20 mouse cellular contexts compared by ENCODE assay signal in genomic region chrX:129102285-129102684, GRCm38 (mm10).
"Had no signal": no experiment of that assay in that cellular context is flagged by ENCODE, and none has a peak within 500 bp of the region (broad histone marks: within the 10 kb centered on the region; RNA-seq: fewer than 3 reads in every experiment).

No protein-coding gene starts in this region.

- H3K27me3 ChIP-seq: limb, embryonic 12.5 days; limb, embryonic 15.5 days; midbrain, embryonic 12.5 days; midbrain, embryonic 15.5 days; neural tube, embryonic 13.5 days; stomach, embryonic 15.5 days had no signal

- H3K4me3 ChIP-seq: layer of hippocampus, adult 2 months; limb, embryonic 12.5 days; limb, embryonic 15.5 days; midbrain, embryonic 12.5 days; midbrain, embryonic 15.5 days; neural tube, embryonic 13.5 days; stomach, embryonic 15.5 days had no signal

- H3K9me3 ChIP-seq: limb, embryonic 12.5 days; limb, embryonic 15.5 days; midbrain, embryonic 12.5 days; midbrain, embryonic 15.5 days; neural tube, embryonic 13.5 days; stomach, embryonic 15.5 days had no signal

- H3K27ac ChIP-seq: kidney, postnatal 0 days; layer of hippocampus, adult 2 months; limb, embryonic 12.5 days; limb, embryonic 15.5 days; liver, embryonic 14.5 days; macrophage; midbrain, embryonic 12.5 days; midbrain, embryonic 15.5 days; neural tube, embryonic 13.5 days; stomach, embryonic 15.5 days had no signal

- H3K9ac ChIP-seq: limb, embryonic 12.5 days; limb, embryonic 15.5 days; liver, embryonic 14.5 days; liver, postnatal 0 days; lung, embryonic 14.5 days; midbrain, embryonic 12.5 days; midbrain, embryonic 15.5 days; neural tube, embryonic 13.5 days; stomach, embryonic 15.5 days had no signal

- DNase-seq: kidney, postnatal 25 days; layer of hippocampus, adult 9-11 months; liver, postnatal 0 days; lung, embryonic 14.5 days; retina, postnatal 1 day; right cerebral cortex, postnatal 25 days; spleen, adult 18-20 months; thymus, postnatal 25 days had no signal

- H3K36me3 ChIP-seq: limb, embryonic 12.5 days; limb, embryonic 15.5 days; midbrain, embryonic 12.5 days; midbrain, embryonic 15.5 days; neural tube, embryonic 13.5 days; stomach, embryonic 15.5 days had no signal

- H3K4me2 ChIP-seq: limb, embryonic 12.5 days; limb, embryonic 15.5 days; liver, embryonic 11.5 days; lung, embryonic 14.5 days; midbrain, embryonic 12.5 days; midbrain, embryonic 15.5 days; neural tube, embryonic 13.5 days; stomach, embryonic 15.5 days had no signal

- ATAC-seq: liver, postnatal 0 days; lung, postnatal 0 days; midbrain, embryonic 15.5 days had no signal

- H3K4me1 ChIP-seq: limb, embryonic 12.5 days; limb, embryonic 15.5 days; midbrain, embryonic 12.5 days; midbrain, embryonic 15.5 days; neural tube, embryonic 13.5 days; stomach, embryonic 15.5 days had no signal
